ENCODE assay signal across 8 mouse cellular contexts in the genomic region with DNA sequence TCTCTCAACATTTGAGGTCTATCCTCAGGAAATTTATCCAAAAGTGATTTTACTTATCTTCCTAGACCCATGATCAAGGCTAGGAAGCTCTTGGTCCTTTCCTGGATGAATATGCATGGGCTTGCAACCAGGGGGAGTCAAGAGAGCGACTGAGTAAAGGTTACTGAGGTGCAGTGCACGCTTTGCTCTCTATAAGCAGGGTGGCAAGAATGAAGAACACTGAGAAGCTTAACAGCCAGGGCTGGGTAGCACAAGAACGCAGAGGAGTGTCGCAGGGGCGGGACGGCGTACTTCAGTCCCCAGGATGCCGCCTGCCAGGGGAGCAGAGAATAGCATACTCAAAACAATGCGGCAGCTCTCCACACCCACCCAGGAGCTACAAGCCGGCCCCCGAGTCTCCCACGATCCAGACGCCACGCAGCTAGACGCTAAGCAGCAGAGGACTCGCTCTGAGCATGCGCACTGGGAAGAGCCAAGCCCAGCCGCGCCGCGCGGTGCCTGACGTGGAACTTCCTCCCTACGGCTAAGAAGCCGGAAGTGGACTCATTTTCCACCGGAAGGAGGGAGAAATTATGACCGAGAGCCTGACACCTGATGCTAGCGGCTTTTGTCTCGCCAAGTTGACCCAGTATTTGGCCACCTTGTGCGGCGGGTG. TPM values are rescaled to one million over a fixed set of nuclear protein-coding genes. Genes with fewer than 3 reads are reported as not detected.
A peak's percentile ranks its signal among the peaks of the same experiment; 100 is the strongest.
DNase-seq lines count a peak whose midpoint lies in the region; ATAC-seq lines count a peak whose summit lies in the region.

No protein-coding gene starts in this region.

- peaks cover 19% of the 10 kb centered on the region for H3K4me1 ChIP-seq in hindbrain, embryonic 12.5 days

- peak; percentile 98 for ATAC-seq in hindbrain, embryonic 12.5 days (ENCODE audit: low FRiP score)

- DNase-seq in MN1 (ENCODE audit: low spot score) = peak; percentile 95
- DNase-seq in cerebellum, adult 9-10 months = peak; percentile 90
- peak; percentile 82 to 93 for DNase-seq in frontal cortex, adult 2 months (ENCODE audit: extremely low spot score in 1 of 2, low spot score in 1 of 2)
- peak; percentile 81 to 94 for DNase-seq in layer of hippocampus, postnatal 14 days (ENCODE audit: low spot score in 2 of 2)
- peak; percentile 88 for DNase-seq in lung, postnatal 14 days
- peak; percentile 89 for DNase-seq in retina, adult 2 months (ENCODE audit: low read depth, low spot score)
- DNase-seq in thymus, postnatal 36 days = peak; percentile 87 to 91

- H3K9ac ChIP-seq in hindbrain, embryonic 12.5 days = peak overlapping the region; percentile 80

- no peaks in the 10 kb centered on the region for H3K9me3 ChIP-seq in hindbrain, embryonic 12.5 days (replicated peaks)

- peaks cover 16% of the 10 kb centered on the region for H3K36me3 ChIP-seq in hindbrain, embryonic 12.5 days

- H3K27ac ChIP-seq in hindbrain, embryonic 12.5 days = peak overlapping the region; percentile 94

- WGBS in hindbrain, embryonic 12.5 days = under 1% methylated on average over 31 of the region's 31 CpGs

- H3K4me2 ChIP-seq in hindbrain, embryonic 12.5 days (replicated peaks) = peak overlapping the region; percentile 71

- no peaks in the 10 kb centered on the region for H3K27me3 ChIP-seq in hindbrain, embryonic 12.5 days

- peak overlapping the region; percentile 66 for H3K4me3 ChIP-seq in hindbrain, embryonic 12.5 days

RNA-seq across cellular contexts. Expression of a gene that starts 25.1 kb away (rescaled TPM):
- not detected in 2 replicates for polyA plus RNA-seq in frontal cortex, adult 2 months (2012; rRNA removed)
- polyA plus RNA-seq in hindbrain, embryonic 12.5 days (2016; fragmentation: Nextera tagmentation; extraction: Ambion mirVana) = not detected in 2 replicates
- total RNA-seq in layer of hippocampus, postnatal 14 days (2021) = not detected

RNA-seq across cellular contexts. Expression of a gene that starts 29.4 kb away (rescaled TPM):
- 163 and 175 TPM in 2 replicates for polyA plus RNA-seq in frontal cortex, adult 2 months (2012; rRNA removed)
- polyA plus RNA-seq in hindbrain, embryonic 12.5 days (2016; fragmentation: Nextera tagmentation; extraction: Ambion mirVana) = 73.3 and 75.0 TPM in 2 replicates
- 100 to 1,000 TPM; 151 to 159 TPM for total RNA-seq in layer of hippocampus, postnatal 14 days (2021)

RNA-seq across cellular contexts. Expression of a gene that starts 43.6 kb away (rescaled TPM):
- 0.22 and 0.25 TPM in 2 replicates for polyA plus RNA-seq in frontal cortex, adult 2 months (2012; rRNA removed)
- polyA plus RNA-seq in hindbrain, embryonic 12.5 days (2016; fragmentation: Nextera tagmentation; extraction: Ambion mirVana) = 0.46 and 0.53 TPM in 2 replicates
- total RNA-seq in layer of hippocampus, postnatal 14 days (2021) = under 1 TPM; 0.10 to 0.32 TPM

RNA-seq across cellular contexts. Expression of a gene that starts 47.9 kb away (rescaled TPM):
- 21.4 and 24.2 TPM in 2 replicates for polyA plus RNA-seq in frontal cortex, adult 2 months (2012; rRNA removed)
- 7.8 and 7.9 TPM in 2 replicates for polyA plus RNA-seq in hindbrain, embryonic 12.5 days (2016; fragmentation: Nextera tagmentation; extraction: Ambion mirVana)
- total RNA-seq in layer of hippocampus, postnatal 14 days (2021) = 10 to 100 TPM; 16.0 to 19.7 TPM

Comparison
In these comparisons a context has a peak if more than half of its experiments do, and no peak if none do; other contexts are left out.
1. Peak in every context shown above with its lines: DNase-seq, ATAC-seq, H3K4me3 ChIP-seq and H3K27ac ChIP-seq.